15 mouse cellular contexts compared by ENCODE assay signal in genomic region chr2:75484951-75485350, GRCm38 (mm10).
DNase-seq lines count a peak whose midpoint lies in the region; ATAC-seq and TF ChIP-seq lines count a peak whose summit lies in the region.
"Had no signal": no experiment of that assay in that cellular context is flagged by ENCODE, and none has a peak within 500 bp of the region (broad histone marks: within the 10 kb centered on the region; RNA-seq: fewer than 3 reads in every experiment).

No protein-coding gene starts in this region.

- peak; percentile 59 for DNase-seq in forebrain, embryonic 14.5 days (ENCODE audit: low spot score)
- no peak for DNase-seq in forebrain, postnatal 0 days
- no peak for DNase-seq in kidney, postnatal 36 days
- peak; percentile 20 for DNase-seq in ovary, adult 18-20 months (ENCODE audit: low spot score)
- DNase-seq in ovary, postnatal 36 days (ENCODE audit: low spot score) = no peak
- no peak for DNase-seq in spleen, postnatal 10 days (ENCODE audit: low spot score in 2 of 2)
- DNase-seq: adrenal gland, adult 8-10 months; cerebellum, adult 2 months; embryo, embryonic 11 days; gastrocnemius, postnatal 36 days; left cerebral cortex, postnatal 4 days; lung, postnatal 10 days had no signal

- no peak for TF ChIP-seq CTCF in forebrain, postnatal 0 days (IDR thresholded peaks at IDR 0.05; ENCODE audit: low read depth)

- H3K9ac ChIP-seq in forebrain, embryonic 14.5 days (ENCODE audit: low read length) = no peak overlapping the region
- H3K9ac ChIP-seq in forebrain, postnatal 0 days = no peak overlapping the region
- no peak overlapping the region for H3K9ac ChIP-seq in kidney, embryonic 14.5 days (ENCODE audit: low read depth, low read length)
- H3K9ac ChIP-seq in neural tube, embryonic 14.5 days (replicated peaks; ENCODE audit: low read depth, low read length) = no peak overlapping the region

- no peaks in the 10 kb centered on the region for H3K36me3 ChIP-seq in forebrain, embryonic 14.5 days (ENCODE audit: control insufficient read depth, insufficient read depth, low read length)
- no peaks in the 10 kb centered on the region for H3K36me3 ChIP-seq in forebrain, postnatal 0 days (ENCODE audit: insufficient read depth)
- H3K36me3 ChIP-seq in kidney, embryonic 14.5 days (ENCODE audit: control insufficient read depth, insufficient read depth, low read length) = no peaks in the 10 kb centered on the region
- no peaks in the 10 kb centered on the region for H3K36me3 ChIP-seq in neural tube, embryonic 14.5 days (ENCODE audit: control insufficient read depth, insufficient read depth, low read length)

- H3K4me1 ChIP-seq in forebrain, embryonic 14.5 days (ENCODE audit: control insufficient read depth, insufficient read depth, low read length) = peaks cover 3% of the 10 kb centered on the region; the same call in 1 of the 2 replicates
- H3K4me1 ChIP-seq in forebrain, postnatal 0 days (ENCODE audit: insufficient read depth) = no peaks in the 10 kb centered on the region
- no peaks in the 10 kb centered on the region for H3K4me1 ChIP-seq in kidney, embryonic 14.5 days (ENCODE audit: control insufficient read depth, insufficient read depth, low read length)
- 0 out of 2 replicates have a peak, but pooled peaks cover 3% of the 10 kb centered on the region for H3K4me1 ChIP-seq in neural tube, embryonic 14.5 days (ENCODE audit: control insufficient read depth, insufficient read depth, low read length)

- peak overlapping the region; percentile 6; the same call in 1 of the 2 replicates for H3K4me2 ChIP-seq in forebrain, embryonic 14.5 days (ENCODE audit: low read length)
- H3K4me2 ChIP-seq in forebrain, postnatal 0 days (ENCODE audit: low read depth) = no peak overlapping the region
- H3K4me2 ChIP-seq in kidney, embryonic 14.5 days (replicated peaks; ENCODE audit: low read depth, low read length) = 0 out of 2 replicates have a peak overlapping the region, but pooled peaks have one; percentile 3
- H3K4me2 ChIP-seq in neural tube, embryonic 14.5 days (ENCODE audit: low read depth, low read length) = peak overlapping the region; percentile 20; the same call in 1 of the 2 replicates

- no peaks in the 10 kb centered on the region for H3K9me3 ChIP-seq in forebrain, embryonic 14.5 days (replicated peaks; ENCODE audit: control insufficient read depth, low read length)
- no peaks in the 10 kb centered on the region for H3K9me3 ChIP-seq in forebrain, postnatal 0 days (ENCODE audit: low read length)
- no peaks in the 10 kb centered on the region for H3K9me3 ChIP-seq in kidney, embryonic 14.5 days (ENCODE audit: control insufficient read depth, low read length)
- no peaks in the 10 kb centered on the region for H3K9me3 ChIP-seq in neural tube, embryonic 14.5 days (ENCODE audit: control insufficient read depth, low read length)

- H3K27ac ChIP-seq in forebrain, embryonic 14.5 days (ENCODE audit: low read depth, low read length) = no peak overlapping the region
- H3K27ac ChIP-seq in forebrain, postnatal 0 days (ENCODE audit: low read depth, low read length) = no peak overlapping the region
- no peak overlapping the region for H3K27ac ChIP-seq in kidney, embryonic 14.5 days (ENCODE audit: low read depth, low read length)
- 0 out of 2 replicates have a peak overlapping the region, but pooled peaks have one; percentile 10 for H3K27ac ChIP-seq in neural tube, embryonic 14.5 days (ENCODE audit: low read depth, low read length)

- H3K4me3 ChIP-seq in forebrain, embryonic 14.5 days (ENCODE audit: low read depth, low read length) = no peak overlapping the region
- no peak overlapping the region for H3K4me3 ChIP-seq in forebrain, postnatal 0 days (ENCODE audit: low read depth, low read length)
- no peak overlapping the region for H3K4me3 ChIP-seq in kidney, embryonic 14.5 days (ENCODE audit: low read length)
- no peak overlapping the region for H3K4me3 ChIP-seq in neural tube, embryonic 14.5 days (ENCODE audit: low read depth, low read length)

- 22% methylated on average over 10 of the region's 10 CpGs for WGBS in forebrain, embryonic 14.5 days
- WGBS in forebrain, postnatal 0 days = 23% methylated on average over 10 of the region's 10 CpGs
- WGBS in kidney, embryonic 14.5 days = 17% methylated on average over 10 of the region's 10 CpGs
- 18% methylated on average over 10 of the region's 10 CpGs for WGBS in neural tube, embryonic 14.5 days

- no peaks in the 10 kb centered on the region for H3K27me3 ChIP-seq in forebrain, embryonic 14.5 days (replicated peaks; ENCODE audit: control insufficient read depth, insufficient read depth, low read length)
- no peaks in the 10 kb centered on the region for H3K27me3 ChIP-seq in forebrain, postnatal 0 days (ENCODE audit: insufficient read depth, low read length)
- H3K27me3 ChIP-seq in kidney, embryonic 14.5 days (ENCODE audit: control insufficient read depth, insufficient read depth, low read length) = 0 out of 2 replicates have a peak, but pooled peaks cover 5% of the 10 kb centered on the region
- H3K27me3 ChIP-seq in neural tube, embryonic 14.5 days (ENCODE audit: control insufficient read depth, insufficient read depth, low read length) = no peaks in the 10 kb centered on the region

- peak; percentile 50; the same call in 1 of the 2 replicates for ATAC-seq in forebrain, embryonic 14.5 days
- no peak for ATAC-seq in forebrain, postnatal 0 days
- ATAC-seq in kidney, embryonic 14.5 days (ENCODE audit: low FRiP score, low TSS enrichment) = no peak
- peak; percentile 38; the same call in 1 of the 2 replicates for ATAC-seq in neural tube, embryonic 14.5 days (ENCODE audit: low read depth)
- ATAC-seq: CD4-positive, CD25-positive, alpha-beta regulatory T cell, adult 4 months had no signal

Comparison
In these comparisons a context has a peak if more than half of its experiments do, and no peak if none do; other contexts are left out.
1. ATAC-seq: peak in forebrain, embryonic 14.5 days (single experiment) and neural tube, embryonic 14.5 days (single experiment); none in forebrain, postnatal 0 days (single experiment) and kidney, embryonic 14.5 days (single experiment).
2. DNase-seq: peak in forebrain, embryonic 14.5 days (single experiment) and ovary, adult 18-20 months (single experiment); none in forebrain, postnatal 0 days (single experiment), kidney, postnatal 36 days (0 of 2), ovary, postnatal 36 days (single experiment) and spleen, postnatal 10 days (0 of 2).